Mouse (Mus musculus) limb, embryonic 12.5 days (tissue): ENCODE results near the gene Smad1. TPM values are rescaled to one million over a fixed set of nuclear protein-coding genes. Genes with fewer than 3 reads are reported as not detected.
A peak's percentile ranks its signal among the peaks of the same experiment; 100 is the strongest.

Experiments
- ATAC-seq: fragments of 200-750 bp; cut with Nextera tagmentation; 2 replicates; pipeline ENCODE4 v1.8.0; 2017; ENCODE audit warnings: low read depth, moderate TSS enrichment; ENCODE audit not compliant: insufficient number of reproducible peaks, insufficient read depth, low FRiP score, low TSS enrichment
- H3K27ac ChIP-seq: fragments of 300-500 bp; sonication (generic); 2 replicates; pipeline ENCODE4 v1.5.1; 2016; ENCODE audit warnings: mild to moderate bottlenecking, moderate library complexity
- H3K27me3 ChIP-seq: fragments of 300-500 bp; sonication (generic); 2 replicates; pipeline ENCODE4 v1.6.1; 2016; ENCODE audit warnings: mild to moderate bottlenecking, moderate library complexity
- H3K36me3 ChIP-seq: fragments of 300-500 bp; sonication (generic); 2 replicates; pipeline ENCODE4 v1.6.1; 2016; ENCODE audit warnings: mild to moderate bottlenecking, moderate library complexity
- H3K4me1 ChIP-seq: fragments of 300-500 bp; sonication (generic); replicated peaks from 2 replicates; pipeline ENCODE4 v1.6.1; 2016
- H3K4me2 ChIP-seq: fragments of 300-500 bp; sonication (generic); 2 replicates; pipeline ENCODE4 v1.6.1; 2016; ENCODE audit warnings: mild to moderate bottlenecking, moderate library complexity
- H3K4me3 ChIP-seq: fragments of 300-500 bp; sonication (generic); replicated peaks from 2 replicates; pipeline ENCODE4 v1.5.1; 2016; ENCODE audit warnings: mild to moderate bottlenecking
- H3K9ac ChIP-seq: fragments of 300-500 bp; sonication (generic); replicated peaks from 2 replicates; pipeline ENCODE4 v1.6.1; 2016; ENCODE audit warnings: mild to moderate bottlenecking, moderate library complexity
- H3K9me3 ChIP-seq: fragments of 300-500 bp; sonication (generic); 2 replicates; pipeline ENCODE4 v1.6.1; 2016; ENCODE audit warnings: mild to moderate bottlenecking, moderate library complexity
- whole genome bisulfite sequencing: fragments of 180-500 bp; shearing (Covaris S2); methylation state at CpG from one replicate; pipeline ENCODE4 v1.1.7; 2016; 5-methylcytosine and 5-hydroxymethylcytosine counted together
- polyA plus RNA-seq: library from polyadenylated mRNA; unstranded; fragments of >200 nt; fragmentation: Nextera tagmentation; extraction: Ambion mirVana; gene quantifications from 2 replicates; pipeline ENCODE4 v1.2.1, GENCODE M21; 2016

The Smad1 gene
- polyA plus RNA-seq, 1 experiment from 2014 or later, result 46.3 TPM

DNA sequence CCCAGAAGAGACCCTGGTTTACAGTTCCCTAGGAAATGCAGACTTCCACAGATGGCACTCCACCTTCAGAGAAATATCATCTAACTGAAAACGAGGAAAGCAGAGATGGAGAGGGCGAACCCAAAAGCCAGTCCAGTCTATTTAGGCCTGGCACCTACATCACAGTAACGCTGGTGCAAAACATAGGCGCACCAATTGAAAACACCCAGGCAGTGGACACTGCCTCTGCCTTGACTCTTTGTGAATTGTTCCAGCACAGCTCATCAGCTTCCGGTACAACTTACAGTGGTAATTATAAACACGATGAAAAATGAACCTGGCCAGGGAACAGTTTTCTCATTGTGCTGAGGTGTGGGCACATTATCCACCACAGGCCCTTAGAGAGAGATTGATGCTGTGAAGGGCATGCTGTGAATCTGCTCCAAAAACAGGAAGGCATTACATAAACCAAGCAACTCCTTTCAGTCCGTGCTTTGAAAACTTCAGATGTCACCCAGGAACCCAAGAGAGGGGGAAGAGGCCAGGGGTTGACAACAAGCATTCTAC is 1.5 kb downstream of the Smad1 start:
- H3K27ac ChIP-seq, result peak overlapping the region; percentile 97
- H3K4me2 ChIP-seq, result peak overlapping the region; percentile 77
- peak overlapping the region; percentile 97 for H3K9ac ChIP-seq
- ATAC-seq, result no peak
- H3K4me3 ChIP-seq, result peak overlapping the region; percentile 85
- H3K27me3 ChIP-seq, result no peaks in the 10 kb centered on the region
- H3K36me3 ChIP-seq, result no peaks in the 10 kb centered on the region
- 13% methylated on average over 7 of the region's 7 CpGs for WGBS
- H3K4me1 ChIP-seq, result peaks cover 28% of the 10 kb centered on the region
- H3K9me3 ChIP-seq, result no peaks in the 10 kb centered on the region

DNA sequence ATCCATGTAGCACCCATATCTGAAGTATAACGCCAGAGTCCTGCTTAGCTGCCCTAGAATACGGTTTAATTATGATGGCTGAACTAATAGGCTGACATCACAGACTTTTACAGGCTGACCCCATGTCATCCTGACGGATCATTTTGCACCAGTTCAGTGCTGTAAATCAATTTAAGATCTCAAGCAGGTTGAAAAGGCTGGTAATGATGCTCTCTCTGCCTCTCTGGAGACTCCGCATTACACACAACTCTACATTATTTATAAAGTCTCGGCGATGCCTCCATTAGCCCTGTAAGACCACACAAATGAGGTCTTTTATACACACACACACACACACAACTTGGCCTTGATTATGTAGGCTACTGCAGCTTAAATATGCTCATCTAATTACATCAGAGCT is 2.4 kb downstream of the Smad1 start:
- no peak overlapping the region; the same call in 1 of the 2 replicates for H3K9ac ChIP-seq
- peak overlapping the region; percentile 77 for H3K4me2 ChIP-seq
- H3K4me3 ChIP-seq, result no peak overlapping the region
- H3K27me3 ChIP-seq, result no peaks in the 10 kb centered on the region
- H3K9me3 ChIP-seq, result no peaks in the 10 kb centered on the region
- H3K36me3 ChIP-seq, result no peaks in the 10 kb centered on the region
- WGBS, result 26% methylated on average over 6 of the region's 6 CpGs
- no peak overlapping the region for H3K27ac ChIP-seq
- H3K4me1 ChIP-seq, result peaks cover 28% of the 10 kb centered on the region
- no peak for ATAC-seq

DNA sequence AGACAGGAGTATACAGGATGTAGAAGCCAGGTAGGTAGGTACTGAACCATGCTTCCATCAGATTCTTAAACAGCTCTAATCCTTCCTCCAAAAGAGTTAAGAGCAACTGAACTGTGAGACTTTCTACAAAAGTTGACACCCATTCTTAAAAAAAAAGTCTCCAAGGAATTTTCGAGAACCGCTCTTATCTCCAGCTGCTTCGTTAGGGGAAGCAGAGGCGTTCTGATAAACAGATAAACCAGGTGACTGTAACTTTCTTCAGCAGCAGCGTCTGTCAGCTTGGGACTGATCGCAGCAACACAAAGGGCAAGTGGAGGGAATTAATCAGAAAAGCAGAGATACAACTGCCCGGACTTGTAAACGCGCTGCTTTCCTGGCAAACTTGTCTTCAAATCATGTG is 5.3 kb downstream of the Smad1 start:
- Histone ChIP-seq H3K9me3 (no peaks in the 10 kb centered on the region), H3K27me3 (no peaks in the 10 kb centered on the region), H3K4me2 (no peak overlapping the region), H3K4me1 (peaks cover 32% of the 10 kb centered on the region), H3K27ac (no peak overlapping the region), H3K9ac (no peak overlapping the region), H3K36me3 (peaks cover 7% of the 10 kb centered on the region; the same call in 1 of the 2 replicates), H3K4me3 (no peak overlapping the region)
- 74% methylated on average over 9 of the region's 9 CpGs for WGBS
- ATAC-seq, result no peak

DNA sequence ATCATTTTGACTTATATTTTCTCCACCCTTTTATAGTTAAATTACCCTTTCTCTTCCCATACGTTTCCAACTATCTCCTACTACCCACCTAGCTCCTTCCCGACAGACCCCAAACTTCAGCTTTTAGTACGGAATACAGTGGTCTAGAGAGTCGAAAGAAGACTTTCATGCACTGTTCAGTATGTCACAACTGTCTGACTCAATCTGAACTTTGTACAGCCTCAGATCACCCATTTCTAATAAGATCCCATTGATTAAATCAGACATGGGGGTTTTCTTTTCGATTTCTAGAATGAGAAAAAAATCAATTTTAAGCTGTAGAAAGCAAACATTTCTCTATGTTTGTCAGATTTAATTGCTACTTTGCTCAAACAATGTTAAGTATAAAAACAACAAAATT is 6.1 kb downstream of the Smad1 start:
- whole genome bisulfite sequencing, result 91% methylated on average over 5 of the region's 5 CpGs
- H3K36me3 ChIP-seq, result peaks cover 7% of the 10 kb centered on the region; the same call in 1 of the 2 replicates
- H3K4me2 ChIP-seq, result no peak overlapping the region
- H3K4me1 ChIP-seq, result peaks cover 38% of the 10 kb centered on the region
- no peak overlapping the region for H3K9ac ChIP-seq
- no peaks in the 10 kb centered on the region for H3K9me3 ChIP-seq
- ATAC-seq, result no peak
- no peaks in the 10 kb centered on the region for H3K27me3 ChIP-seq
- H3K4me3 ChIP-seq, result no peak overlapping the region
- H3K27ac ChIP-seq, result no peak overlapping the region

DNA sequence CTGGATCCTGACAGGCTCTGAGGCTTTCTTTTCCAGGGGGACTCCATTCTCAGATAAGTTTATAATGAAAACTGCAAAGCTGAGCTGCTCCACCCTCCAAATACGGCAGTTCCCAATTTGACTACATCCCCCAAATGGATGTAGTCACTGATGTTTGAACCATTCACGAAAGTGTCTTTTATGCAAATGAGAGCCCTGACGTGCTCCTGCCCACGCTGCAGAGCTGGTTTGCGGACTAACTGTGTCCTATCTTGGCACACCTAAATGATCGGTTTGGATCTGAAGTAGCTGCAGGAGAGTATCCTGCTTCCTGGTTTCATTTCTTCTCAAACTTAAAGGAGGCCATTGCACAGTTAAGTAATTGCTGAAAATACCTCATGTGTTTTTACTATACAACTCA is 6.7 kb downstream of the Smad1 start:
- no peak for ATAC-seq

DNA sequence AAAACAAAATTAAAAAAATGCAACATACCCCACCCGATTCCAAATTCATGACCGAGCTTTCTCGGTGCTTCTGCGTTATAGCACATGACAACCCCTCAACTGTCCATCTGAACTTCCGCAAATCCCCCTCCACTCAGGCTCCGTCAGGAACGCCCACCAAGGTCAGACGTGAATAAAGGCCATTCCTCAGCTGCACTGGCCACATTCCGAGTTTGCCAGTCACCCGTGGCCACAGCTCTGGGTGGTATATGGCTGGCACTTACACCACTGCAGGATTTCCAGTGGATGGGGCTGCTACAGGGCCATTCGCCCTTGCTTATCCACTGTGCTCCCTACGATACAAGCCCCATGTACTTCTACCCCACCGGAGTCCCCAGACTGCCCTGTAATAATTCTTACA is 7.9 kb downstream of the Smad1 start:
- Histone ChIP-seq H3K36me3 (peaks cover 10% of the 10 kb centered on the region), H3K4me1 (peaks cover 25% of the 10 kb centered on the region)

More for the DNA sequence above, 6.7 kb downstream of the Smad1 start:
- Histone ChIP-seq H3K9me3 (no peaks in the 10 kb centered on the region), H3K9ac (no peak overlapping the region), H3K4me2 (no peak overlapping the region), H3K36me3 (peaks cover 7% of the 10 kb centered on the region; the same call in 1 of the 2 replicates), H3K4me3 (no peak overlapping the region), H3K27me3 (no peaks in the 10 kb centered on the region), H3K4me1 (peaks cover 37% of the 10 kb centered on the region), H3K27ac (no peak overlapping the region)
- 78% methylated on average over 6 of the region's 6 CpGs for WGBS

DNA sequence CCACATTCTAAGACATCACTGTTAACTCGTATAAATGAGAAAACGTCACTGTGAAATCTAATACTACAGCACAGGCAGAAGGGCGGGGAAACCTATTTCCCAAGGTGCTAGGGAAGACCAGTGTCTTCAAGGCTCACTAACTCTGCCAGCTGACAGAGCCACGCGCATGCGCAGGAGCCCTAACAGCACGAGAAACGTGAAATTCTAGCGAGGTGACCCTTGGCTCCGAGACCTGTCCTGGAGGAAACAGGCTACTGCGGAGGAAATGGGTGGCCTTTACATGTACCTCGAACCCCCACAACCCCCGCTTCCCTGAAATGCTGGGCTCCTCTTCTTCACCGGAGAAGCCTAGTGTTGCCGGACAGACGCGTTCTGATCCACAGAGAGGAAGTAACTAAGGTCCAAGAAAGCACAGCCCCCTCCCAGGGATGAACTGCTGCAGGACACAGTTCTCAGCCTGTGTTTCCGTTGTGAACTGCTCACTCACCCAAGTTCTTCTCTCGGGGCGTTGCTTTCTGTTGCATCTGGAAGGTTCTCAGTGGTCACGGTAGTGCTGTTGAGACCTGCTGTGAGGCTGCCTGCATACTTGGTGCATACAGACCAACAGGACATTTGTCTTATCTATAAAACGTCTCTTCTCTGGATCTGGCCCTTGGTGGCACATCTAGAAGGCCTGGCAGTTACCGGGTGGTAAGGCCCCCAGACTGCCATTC is 10.1 kb downstream of the Smad1 start:
- H3K9me3 ChIP-seq, result no peaks in the 10 kb centered on the region
- no peak overlapping the region for H3K9ac ChIP-seq
- no peak overlapping the region for H3K27ac ChIP-seq
- H3K4me1 ChIP-seq, result peaks cover 27% of the 10 kb centered on the region
- H3K4me2 ChIP-seq, result no peak overlapping the region
- 63% methylated on average over 23 of the region's 23 CpGs for WGBS
- peaks cover 12% of the 10 kb centered on the region for H3K36me3 ChIP-seq
- H3K27me3 ChIP-seq, result no peaks in the 10 kb centered on the region
- no peak for ATAC-seq
- no peak overlapping the region for H3K4me3 ChIP-seq

More for the DNA sequence above, 7.9 kb downstream of the Smad1 start:
- Histone ChIP-seq H3K9ac (no peak overlapping the region), H3K9me3 (no peaks in the 10 kb centered on the region), H3K4me3 (no peak overlapping the region), H3K4me2 (no peak overlapping the region), H3K27me3 (no peaks in the 10 kb centered on the region), H3K27ac (no peak overlapping the region)
- 86% methylated on average over 13 of the region's 13 CpGs for WGBS
- no peak for ATAC-seq

DNA sequence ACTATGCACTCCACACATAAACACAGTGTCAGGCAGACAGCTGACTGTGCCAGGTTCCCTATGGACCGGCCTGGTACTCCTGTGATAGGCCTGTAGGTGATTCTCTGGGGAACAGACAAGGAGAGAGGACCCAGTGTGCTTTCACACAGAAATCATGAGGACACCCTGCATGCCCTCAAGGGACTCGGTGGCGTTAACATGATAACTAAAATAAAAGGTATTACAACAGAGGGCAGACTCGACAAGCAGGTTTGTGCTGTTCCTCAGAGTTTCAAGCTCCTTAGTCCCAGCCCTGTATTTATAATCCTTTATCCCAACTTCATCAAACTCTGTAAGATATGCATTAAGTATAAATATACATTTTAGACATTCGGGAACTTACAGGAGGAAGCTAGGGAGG is 12.5 kb downstream of the Smad1 start:
- WGBS, result 93% methylated on average over 5 of the region's 5 CpGs
- Histone ChIP-seq H3K9ac (no peak overlapping the region), H3K4me1 (peaks cover 42% of the 10 kb centered on the region), H3K27ac (no peak overlapping the region), H3K27me3 (no peaks in the 10 kb centered on the region), H3K4me2 (no peak overlapping the region), H3K36me3 (peaks cover 12% of the 10 kb centered on the region), H3K4me3 (no peak overlapping the region), H3K9me3 (no peaks in the 10 kb centered on the region)
- ATAC-seq, result no peak

DNA sequence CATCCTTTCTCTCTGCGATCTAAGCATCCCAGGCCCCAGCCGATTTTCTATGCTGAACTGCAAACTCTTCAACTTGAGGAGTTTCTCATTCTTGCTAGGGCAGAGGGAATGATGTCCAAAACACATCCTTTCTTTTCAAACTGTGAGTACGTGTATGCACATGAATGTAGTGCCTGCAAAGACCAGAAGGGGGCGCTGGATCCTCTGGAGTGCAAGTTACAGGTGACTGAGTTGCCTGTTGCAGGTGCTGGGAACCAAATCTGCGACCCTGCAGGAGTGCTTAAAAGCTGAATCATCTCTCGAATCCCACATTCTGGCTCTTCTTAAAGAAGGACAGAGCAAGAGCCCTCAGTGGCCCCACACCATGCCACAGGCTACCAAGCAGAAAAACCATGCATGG is 13.0 kb downstream of the Smad1 start:
- 76% methylated on average over 6 of the region's 6 CpGs for WGBS
- H3K4me3 ChIP-seq, result no peak overlapping the region
- H3K9ac ChIP-seq, result no peak overlapping the region
- no peaks in the 10 kb centered on the region for H3K27me3 ChIP-seq
- no peak overlapping the region for H3K27ac ChIP-seq
- H3K36me3 ChIP-seq, result peaks cover 12% of the 10 kb centered on the region
- peaks cover 47% of the 10 kb centered on the region for H3K4me1 ChIP-seq
- no peaks in the 10 kb centered on the region for H3K9me3 ChIP-seq
- H3K4me2 ChIP-seq, result no peak overlapping the region
- ATAC-seq, result no peak

DNA sequence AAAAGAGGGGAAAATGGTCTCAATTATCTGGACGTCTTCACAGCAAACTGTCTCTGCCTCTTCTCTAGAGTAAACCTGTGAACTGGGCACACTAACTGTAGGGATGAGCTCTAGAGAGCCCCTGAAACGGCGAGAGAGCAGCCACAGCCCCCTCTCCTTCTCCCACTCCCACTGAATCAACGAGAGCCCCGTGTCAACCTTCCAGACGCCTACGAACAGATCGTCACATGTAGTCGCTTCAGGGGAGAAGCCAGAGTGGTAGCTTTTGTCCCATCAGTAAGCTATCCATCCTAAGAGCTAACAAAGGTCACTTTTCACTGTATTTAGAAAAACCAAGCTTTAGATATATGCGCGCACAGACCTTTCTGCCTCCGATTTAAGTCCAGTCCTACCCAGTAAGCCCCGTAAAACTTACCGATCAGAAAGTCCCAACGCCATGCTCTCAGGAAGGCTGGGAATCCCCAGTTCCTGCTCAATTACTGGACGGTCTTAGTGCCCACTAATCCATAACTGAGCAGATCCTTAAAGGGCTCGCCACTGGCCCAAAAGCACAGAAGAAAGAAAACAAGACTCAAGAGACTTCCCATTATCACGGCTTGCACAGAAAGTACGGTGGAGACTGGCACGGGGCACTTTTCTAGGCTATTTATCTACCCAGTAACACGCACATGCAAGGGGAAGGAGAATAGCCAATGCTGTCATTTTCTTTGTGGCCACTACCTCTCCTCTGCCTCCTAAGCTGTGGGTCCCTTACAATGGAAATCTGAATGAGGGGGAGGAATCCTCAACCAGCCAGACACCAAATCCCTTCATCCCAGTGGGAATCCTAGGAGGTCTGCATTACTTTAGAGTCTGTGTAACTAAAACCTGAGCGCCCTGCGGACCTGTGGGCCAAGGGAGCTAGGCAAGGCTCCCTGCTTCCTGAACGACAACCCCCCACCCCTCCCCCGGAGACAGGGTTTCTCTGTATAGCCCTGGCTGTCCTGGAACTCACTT is 14.7 kb downstream of the Smad1 start:
- Histone ChIP-seq H3K4me1 (peaks cover 61% of the 10 kb centered on the region), H3K9me3 (no peaks in the 10 kb centered on the region), H3K27me3 (no peaks in the 10 kb centered on the region), H3K9ac (no peak overlapping the region), H3K4me3 (peak overlapping the region; percentile 12; the same call in 1 of the 2 replicates), H3K36me3 (peaks cover 10% of the 10 kb centered on the region), H3K27ac (no peak overlapping the region), H3K4me2 (peak overlapping the region; percentile 37)
- WGBS, result 15% methylated on average over 25 of the region's 25 CpGs
- ATAC-seq, result no peak

DNA sequence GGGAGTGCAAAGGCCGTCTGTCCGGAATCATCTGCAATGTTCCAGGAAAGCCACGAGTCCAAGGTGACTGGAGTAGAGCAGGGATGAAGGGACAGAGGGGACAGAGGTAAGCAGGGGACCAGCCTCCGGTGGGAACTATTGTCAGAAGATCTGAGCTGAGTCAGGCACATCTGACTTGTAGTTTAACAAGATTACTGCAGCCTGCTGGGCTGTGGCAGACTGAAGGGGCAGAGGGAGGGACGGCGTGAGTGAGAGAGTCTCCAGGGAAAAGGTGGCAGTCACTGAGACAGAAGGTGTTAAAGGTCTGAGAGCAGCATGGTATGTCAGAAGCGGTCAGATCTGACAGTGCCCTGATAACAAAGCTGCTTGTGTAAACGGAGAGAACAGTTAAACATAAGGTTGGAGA is 16.5 kb downstream of the Smad1 start:
- H3K4me2 ChIP-seq, result peak overlapping the region; percentile 33
- peak overlapping the region; percentile 17; the same call in 1 of the 2 replicates for H3K27ac ChIP-seq
- ATAC-seq, result no peak
- H3K36me3 ChIP-seq, result peaks cover 4% of the 10 kb centered on the region
- H3K27me3 ChIP-seq, result no peaks in the 10 kb centered on the region
- no peak overlapping the region for H3K9ac ChIP-seq
- WGBS, result 3% methylated on average over 8 of the region's 8 CpGs
- H3K9me3 ChIP-seq, result no peaks in the 10 kb centered on the region
- peaks cover 60% of the 10 kb centered on the region for H3K4me1 ChIP-seq
- no peak overlapping the region for H3K4me3 ChIP-seq
